Mouse (Mus musculus): ENCODE results near the gene Zfp174. TPM values are rescaled to one million over a fixed set of nuclear protein-coding genes. Genes with fewer than 3 reads are reported as not detected.

Zfp174 gene
- polyA plus RNA-seq, 1 experiment: 0.11 TPM

DNA sequence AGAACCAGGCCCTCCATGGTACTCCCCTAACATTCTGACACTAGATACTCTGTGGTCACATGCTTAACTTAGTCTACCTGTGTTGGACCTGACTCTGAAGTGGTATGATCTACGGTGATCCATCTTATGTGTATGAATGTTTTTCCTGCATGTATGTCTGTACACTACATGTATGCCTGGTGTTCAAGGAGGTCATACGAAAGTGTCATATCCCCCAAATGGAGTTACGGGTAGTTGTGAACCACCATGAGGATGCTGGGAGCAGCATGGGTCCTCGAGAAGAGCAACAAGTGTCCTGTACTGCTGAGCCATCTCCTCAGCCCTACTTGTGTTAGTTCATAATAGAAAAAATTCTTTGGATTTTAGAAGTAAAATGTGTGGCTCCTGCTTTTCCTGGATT is 29.3 kb downstream of the Zfp174 start:
- Histone ChIP-seq H3K9me3 (no peaks in the 10 kb centered on the region), H3K4me3 (replicated peaks) (no peak overlapping the region), H3K4me1 (peaks cover 50% of the 10 kb centered on the region), H3K27me3 (replicated peaks) (no peaks in the 10 kb centered on the region), H3K36me3 (replicated peaks; ENCODE audit: low read length) (peaks cover 57% of the 10 kb centered on the region)
- TF ChIP-seq GATA1 (IDR thresholded peaks at IDR 0.05; ENCODE audit: borderline replicate concordance, low read length) (no peak), FLI1 (IDR thresholded peaks at IDR 0.05; ENCODE audit: low read length) (no peak)

DNA sequence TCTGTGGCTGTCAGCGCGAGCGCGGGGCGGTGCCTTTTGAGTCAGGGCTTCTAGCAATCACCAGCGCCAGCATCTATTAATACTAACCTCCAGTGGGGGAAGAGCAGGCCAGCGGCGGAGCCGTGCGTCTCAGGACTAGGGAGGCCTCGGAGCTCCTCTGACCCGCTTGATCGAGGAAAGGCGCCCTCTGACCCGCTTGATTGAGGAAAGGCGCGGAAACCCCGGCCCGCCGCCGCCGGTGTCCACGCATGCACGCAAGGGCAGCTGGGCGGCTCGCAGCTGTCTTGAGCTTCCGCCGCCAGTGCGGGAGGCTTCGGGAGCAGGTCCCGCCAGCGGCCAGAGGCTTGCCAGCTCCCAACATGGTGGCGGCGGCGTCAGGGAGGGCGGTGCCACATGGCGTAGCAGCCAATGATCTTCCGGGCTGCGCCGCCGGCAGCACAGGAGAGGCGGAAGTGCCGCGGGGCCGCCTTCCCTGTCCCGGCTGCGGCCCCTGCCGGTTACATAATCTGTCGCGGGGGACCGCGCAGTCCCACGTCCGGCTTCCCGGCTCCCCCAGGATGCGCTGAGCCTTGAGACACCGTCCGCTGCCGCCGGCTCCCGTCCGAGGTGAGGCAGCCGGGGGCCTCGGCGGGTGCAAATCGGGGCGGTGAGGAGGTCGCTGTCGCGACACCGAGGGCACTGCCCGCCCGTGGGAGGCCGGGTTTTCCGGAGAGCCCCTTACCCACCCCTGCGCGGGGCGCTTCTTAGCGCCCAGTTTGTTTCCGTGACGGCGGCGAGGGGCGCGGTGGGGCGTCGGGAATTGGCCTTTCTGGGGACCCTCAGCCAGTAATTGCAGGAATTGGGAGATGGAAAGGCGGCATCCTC is 37.4 kb downstream of the Zfp174 start, which contains the start of the genes Zfp597 and Gm20695:
Gene Zfp597, minus strand, starts transcription at position 361 of the 864 bp plus-strand sequence.
Gene Gm20695, plus strand, starts transcription at position 448 of the 864 bp plus-strand sequence.
- H3K27me3 ChIP-seq (replicated peaks): no peaks in the 10 kb centered on the region
- peaks cover 45% of the 10 kb centered on the region for H3K36me3 ChIP-seq (replicated peaks; ENCODE audit: low read length)
- peak within 1 kb of the TSS; percentile 94 for H3K4me3 ChIP-seq (replicated peaks)
- TF ChIP-seq FLI1 (IDR thresholded peaks at IDR 0.05; ENCODE audit: low read length): no peak
- TF ChIP-seq GATA1 (IDR thresholded peaks at IDR 0.05; ENCODE audit: borderline replicate concordance, low read length): no peak
- H3K9me3 ChIP-seq: no peaks in the 10 kb centered on the region
- H3K4me1 ChIP-seq: peaks cover 66% of the 10 kb centered on the region

DNA sequence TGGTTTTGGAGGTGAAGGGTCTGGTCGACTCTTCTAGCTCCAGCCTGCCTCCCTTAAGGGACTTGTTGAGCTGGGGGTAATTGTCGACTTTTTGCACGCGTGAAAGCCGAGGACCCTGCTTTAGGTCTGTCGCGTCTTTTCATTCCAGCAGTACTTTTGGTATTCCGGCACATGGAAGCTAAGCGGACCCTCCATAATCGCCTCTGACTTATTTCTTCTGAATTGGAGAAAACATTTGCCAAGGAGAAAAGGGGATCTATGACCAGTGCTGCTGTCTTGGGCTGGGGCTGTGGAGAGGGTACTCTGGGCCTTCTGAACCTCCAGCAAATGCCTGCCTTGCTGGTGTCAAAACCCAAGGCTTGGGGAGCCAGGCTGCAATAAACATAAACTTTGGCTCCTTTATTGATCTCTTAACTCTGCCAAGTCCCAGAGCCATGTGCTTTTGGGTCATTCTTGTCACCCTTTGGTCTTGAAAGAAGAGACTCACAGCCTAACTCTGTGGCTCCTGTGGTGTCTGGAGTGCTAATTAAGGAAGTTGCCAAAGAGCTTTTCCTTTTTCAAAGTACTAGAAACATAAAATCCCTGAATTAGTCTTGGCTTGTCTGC is 38.1 kb downstream of the Zfp174 start:
- H3K4me1 ChIP-seq: peaks cover 68% of the 10 kb centered on the region
- peaks cover 42% of the 10 kb centered on the region for H3K36me3 ChIP-seq (replicated peaks; ENCODE audit: low read length)
- TF ChIP-seq GATA1 (IDR thresholded peaks at IDR 0.05; ENCODE audit: borderline replicate concordance, low read length): no peak
- TF ChIP-seq FLI1 (IDR thresholded peaks at IDR 0.05; ENCODE audit: low read length): no peak
- peak overlapping the region; percentile 94 for H3K4me3 ChIP-seq (replicated peaks)
- no peaks in the 10 kb centered on the region for H3K9me3 ChIP-seq
- no peaks in the 10 kb centered on the region for H3K27me3 ChIP-seq (replicated peaks)

DNA sequence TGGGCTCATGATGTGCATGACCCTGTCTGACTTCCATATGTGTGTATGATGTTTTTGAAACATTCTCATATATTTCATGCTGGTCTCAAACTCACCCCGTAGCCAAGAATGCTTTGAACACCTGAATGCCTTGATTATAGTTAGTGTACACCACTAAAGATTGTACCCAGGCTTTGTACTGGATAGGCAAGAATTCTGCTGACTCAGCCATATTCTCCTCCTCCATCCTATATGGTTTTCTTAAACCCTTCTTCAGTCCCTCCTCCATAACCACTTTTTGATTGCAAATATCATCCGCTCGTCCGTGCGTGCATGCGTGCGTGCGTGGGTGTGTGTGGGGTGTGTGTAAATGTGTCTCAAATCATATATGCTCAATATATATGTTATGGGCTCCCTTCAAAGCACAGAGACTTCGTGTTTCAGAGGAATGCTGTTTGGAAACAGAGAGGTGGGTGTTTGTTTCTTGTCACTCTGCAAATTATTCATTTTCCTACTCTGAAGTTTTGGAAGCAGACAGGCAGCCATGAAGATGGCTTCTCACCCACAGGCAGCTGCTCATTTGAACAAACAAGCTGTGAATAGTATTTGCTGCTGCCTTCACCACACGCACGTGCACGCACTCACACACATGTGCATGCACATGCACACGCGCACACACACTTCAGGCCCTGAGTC is 44.7 kb downstream of the Zfp174 start:
- Histone ChIP-seq H3K27me3 (replicated peaks) (no peaks in the 10 kb centered on the region), H3K4me1 (peaks cover 86% of the 10 kb centered on the region), H3K9me3 (no peaks in the 10 kb centered on the region), H3K36me3 (replicated peaks; ENCODE audit: low read length) (peaks cover 70% of the 10 kb centered on the region), H3K4me3 (replicated peaks) (peak overlapping the region; percentile 69)
- TF ChIP-seq FLI1 (IDR thresholded peaks at IDR 0.05; ENCODE audit: low read length) (no peak), GATA1 (IDR thresholded peaks at IDR 0.05; ENCODE audit: borderline replicate concordance, low read length) (no peak)

DNA sequence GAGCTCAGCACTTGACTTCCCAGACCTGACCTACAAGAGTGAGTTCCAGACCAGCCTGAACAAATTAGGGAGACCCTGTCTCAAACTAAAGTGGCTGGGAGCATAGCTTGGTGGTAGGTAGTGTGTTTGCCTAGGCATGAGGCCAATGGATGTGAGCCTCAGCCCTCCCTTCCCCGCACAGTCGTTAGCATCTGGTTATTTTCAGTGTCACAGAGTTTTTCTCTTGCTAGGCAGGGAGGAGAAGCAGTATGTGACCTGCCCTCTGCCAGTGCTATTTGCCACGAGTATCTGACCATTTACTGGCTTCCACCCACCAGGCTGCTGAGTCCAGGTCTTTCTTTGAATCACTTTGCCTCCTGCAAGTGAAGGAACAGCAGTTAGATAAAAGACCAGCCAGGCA is 46.7 kb downstream of the Zfp174 start:
- no peaks in the 10 kb centered on the region for H3K9me3 ChIP-seq
- peaks cover 73% of the 10 kb centered on the region for H3K36me3 ChIP-seq (replicated peaks; ENCODE audit: low read length)
- H3K4me1 ChIP-seq: peaks cover 89% of the 10 kb centered on the region
- TF ChIP-seq GATA1 (IDR thresholded peaks at IDR 0.05; ENCODE audit: borderline replicate concordance, low read length): no peak
- no peak for TF ChIP-seq FLI1 (IDR thresholded peaks at IDR 0.05; ENCODE audit: low read length)
- peak overlapping the region; percentile 82 for H3K4me3 ChIP-seq (replicated peaks)
- H3K27me3 ChIP-seq (replicated peaks): no peaks in the 10 kb centered on the region

DNA sequence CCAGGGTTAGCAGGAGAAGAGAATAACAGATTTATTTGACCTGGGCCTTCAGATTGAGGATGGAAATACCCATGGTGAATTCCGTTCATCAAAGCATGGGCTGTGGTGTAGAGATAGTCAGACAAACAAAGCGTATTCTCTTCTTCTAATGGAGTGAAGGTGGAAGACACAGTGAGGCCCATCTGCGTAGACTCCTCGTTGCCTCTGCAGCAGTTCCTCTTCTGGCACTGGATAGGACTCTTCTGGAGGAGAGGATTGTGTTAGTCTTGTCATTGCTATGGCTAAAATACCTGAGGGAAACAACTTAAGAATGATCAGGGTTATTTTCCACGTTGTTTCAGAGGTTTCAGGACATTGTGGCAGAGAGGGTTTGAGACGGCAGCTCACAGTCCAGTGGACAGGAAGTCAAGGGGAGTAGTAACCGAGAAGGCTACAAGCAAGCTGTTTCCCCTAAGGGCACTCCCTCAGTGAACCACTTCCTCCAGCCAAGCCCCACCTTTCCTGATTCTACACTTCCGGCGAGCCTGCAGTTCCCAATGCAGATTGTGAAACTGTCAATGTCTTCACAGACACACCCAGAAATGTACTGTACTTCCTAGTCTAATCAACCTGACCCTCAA is 48.2 kb downstream of the Zfp174 start:
- Histone ChIP-seq H3K36me3 (replicated peaks; ENCODE audit: low read length) (peaks cover 84% of the 10 kb centered on the region), H3K9me3 (no peaks in the 10 kb centered on the region), H3K4me1 (peaks cover 87% of the 10 kb centered on the region), H3K4me3 (replicated peaks) (peak overlapping the region; percentile 87), H3K27me3 (replicated peaks) (no peaks in the 10 kb centered on the region)
- TF ChIP-seq FLI1 (IDR thresholded peaks at IDR 0.05; ENCODE audit: low read length) (no peak), GATA1 (IDR thresholded peaks at IDR 0.05; ENCODE audit: borderline replicate concordance, low read length) (no peak)

DNA sequence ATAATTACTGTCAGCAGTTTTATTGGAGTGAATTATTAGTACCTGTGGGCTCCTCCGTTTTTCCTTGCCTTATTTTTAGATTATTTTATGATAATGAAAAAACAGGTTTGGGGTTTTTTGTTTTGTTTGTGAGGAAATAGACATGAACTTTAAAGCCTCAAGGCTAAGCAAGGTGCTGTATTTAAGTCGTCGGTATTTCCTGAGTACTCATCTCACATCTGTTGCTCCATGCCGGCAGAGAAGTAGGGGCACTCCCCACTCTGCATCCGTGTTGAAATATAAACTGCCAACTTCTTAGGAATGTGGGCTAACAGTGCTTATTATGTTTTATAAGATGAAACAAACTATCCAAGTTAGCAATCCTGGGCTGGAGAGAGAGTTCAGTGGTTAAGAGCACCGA is 49.0 kb downstream of the Zfp174 start:
- TF ChIP-seq FLI1 (IDR thresholded peaks at IDR 0.05; ENCODE audit: low read length) (no peak), GATA1 (IDR thresholded peaks at IDR 0.05; ENCODE audit: borderline replicate concordance, low read length) (no peak)
- Histone ChIP-seq H3K4me1 (peaks cover 80% of the 10 kb centered on the region), H3K9me3 (no peaks in the 10 kb centered on the region), H3K4me3 (replicated peaks) (no peak overlapping the region), H3K27me3 (replicated peaks) (no peaks in the 10 kb centered on the region), H3K36me3 (replicated peaks; ENCODE audit: low read length) (peaks cover 88% of the 10 kb centered on the region)

DNA sequence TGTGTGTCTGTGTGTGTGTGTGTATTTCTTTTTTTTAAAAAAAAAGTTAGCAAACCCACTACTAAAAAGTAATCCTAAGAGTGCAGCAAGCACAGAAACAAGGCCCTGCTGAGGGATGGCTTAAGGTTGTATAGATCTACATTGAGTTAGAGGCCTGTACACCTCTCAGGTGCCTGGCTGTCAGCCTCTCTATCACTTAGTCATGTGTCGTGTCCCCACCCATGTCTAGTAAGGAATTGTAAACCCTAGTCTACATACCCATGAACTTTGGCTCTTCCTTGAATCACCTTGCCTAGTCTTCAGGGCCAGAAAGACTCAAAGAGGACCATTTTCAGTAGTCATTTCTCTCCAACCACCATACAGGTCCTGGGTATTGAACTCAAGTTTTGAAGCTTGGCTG is 49.5 kb downstream of the Zfp174 start:
- Histone ChIP-seq H3K4me3 (replicated peaks) (no peak overlapping the region), H3K36me3 (replicated peaks; ENCODE audit: low read length) (peaks cover 88% of the 10 kb centered on the region), H3K4me1 (peaks cover 75% of the 10 kb centered on the region), H3K27me3 (replicated peaks) (no peaks in the 10 kb centered on the region), H3K9me3 (no peaks in the 10 kb centered on the region)
- TF ChIP-seq GATA1 (IDR thresholded peaks at IDR 0.05; ENCODE audit: borderline replicate concordance, low read length) (no peak), FLI1 (IDR thresholded peaks at IDR 0.05; ENCODE audit: low read length) (no peak)

DNA sequence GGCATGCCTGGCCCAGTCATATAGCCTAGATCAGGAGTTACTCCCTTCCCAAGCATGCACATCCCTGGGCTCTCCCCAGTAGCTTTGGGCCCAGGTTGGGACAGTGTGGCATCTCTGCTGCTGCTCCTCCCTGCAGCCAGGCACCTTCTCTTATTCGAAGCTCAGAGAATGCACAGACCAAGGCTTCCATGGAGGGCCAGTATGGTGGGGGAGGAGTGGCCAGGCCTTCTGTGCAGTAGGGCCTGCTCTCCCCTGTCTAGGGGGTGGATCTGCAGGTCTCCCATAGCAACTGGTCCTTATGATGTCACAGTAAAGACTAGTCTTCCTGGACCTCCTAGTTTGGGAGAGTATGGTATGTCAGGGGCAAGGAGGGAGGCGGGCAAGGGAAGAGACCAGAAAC is 60.4 kb downstream of the Zfp174 start:
- Histone ChIP-seq H3K4me1 (peaks cover 33% of the 10 kb centered on the region), H3K9me3 (no peaks in the 10 kb centered on the region), H3K4me3 (replicated peaks) (peak overlapping the region; percentile 35), H3K27me3 (replicated peaks) (no peaks in the 10 kb centered on the region), H3K36me3 (replicated peaks; ENCODE audit: low read length) (peaks cover 68% of the 10 kb centered on the region)
- TF ChIP-seq GATA1 (IDR thresholded peaks at IDR 0.05; ENCODE audit: borderline replicate concordance, low read length): no peak
- TF ChIP-seq FLI1 (IDR thresholded peaks at IDR 0.05; ENCODE audit: low read length): no peak

Other genes starting within 250 kb of the Zfp174 start
- gene Mefv, start 129.2 kb upstream of the Zfp174 start, polyA plus RNA-seq (2012; ENCODE audit: insufficient read depth, low replicate concordance): 0.38 TPM in 1 of 2 replicates, not detected in the other
- gene Zfp263, start 103.2 kb upstream of the Zfp174 start, polyA plus RNA-seq (2012; ENCODE audit: insufficient read depth, low replicate concordance): 2.8 and 8.0 TPM in 2 replicates
- gene Olfr15, start 16.4 kb upstream of the Zfp174 start, polyA plus RNA-seq (2012; ENCODE audit: insufficient read depth, low replicate concordance): not detected in 2 replicates
- 30.2 and 49.6 TPM in 2 replicates for gene Naa60, start 25.1 kb downstream of the Zfp174 start, polyA plus RNA-seq (2012; ENCODE audit: insufficient read depth, low replicate concordance)
- gene Zfp597, start 37.3 kb downstream of the Zfp174 start, polyA plus RNA-seq (2012; ENCODE audit: insufficient read depth, low replicate concordance): 0.77 and 3.0 TPM in 2 replicates
- gene Gm20695, start 37.4 kb downstream of the Zfp174 start, polyA plus RNA-seq (2012; ENCODE audit: insufficient read depth, low replicate concordance): not detected in 2 replicates
- 18.9 and 24.5 TPM in 2 replicates for gene 1700037C18Rik, start 61.4 kb downstream of the Zfp174 start, polyA plus RNA-seq (2012; ENCODE audit: insufficient read depth, low replicate concordance)
- gene Cluap1, start 61.5 kb downstream of the Zfp174 start, polyA plus RNA-seq (2012; ENCODE audit: insufficient read depth, low replicate concordance): 17.0 TPM in 1 of 2 replicates, not detected in the other
- gene Nlrc3, start 129.4 kb downstream of the Zfp174 start, polyA plus RNA-seq (2012; ENCODE audit: insufficient read depth, low replicate concordance): 0.31 TPM in 1 of 2 replicates, not detected in the other
- gene Slx4, start 156.5 kb downstream of the Zfp174 start, polyA plus RNA-seq (2012; ENCODE audit: insufficient read depth, low replicate concordance): 15.6 and 19.8 TPM in 2 replicates
- not detected in 2 replicates for gene Dnase1, start 189.7 kb downstream of the Zfp174 start, polyA plus RNA-seq (2012; ENCODE audit: insufficient read depth, low replicate concordance)
- gene Trap1, start 230.6 kb downstream of the Zfp174 start, polyA plus RNA-seq (2012; ENCODE audit: insufficient read depth, low replicate concordance): 147 and 152 TPM in 2 replicates